13 mouse cellular contexts compared by ENCODE assay signal in the genomic region with DNA sequence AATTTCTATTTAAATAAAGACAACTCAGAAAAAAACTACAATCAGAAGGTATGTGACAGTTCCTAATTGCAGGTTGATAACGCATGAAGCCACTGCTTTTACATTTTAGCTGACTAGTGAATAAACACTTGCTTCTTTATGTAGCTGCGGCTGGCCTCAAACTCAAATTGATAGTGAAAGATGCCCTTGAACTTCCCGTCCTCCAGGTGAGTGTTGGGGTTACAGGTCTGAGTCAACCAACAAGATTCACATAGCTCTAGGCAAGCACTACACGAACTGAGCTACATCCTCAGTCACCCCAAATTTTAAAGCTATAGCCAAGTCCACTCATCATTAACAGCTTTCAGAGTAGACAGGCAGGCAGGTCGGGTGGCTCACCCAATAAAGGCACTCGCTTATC.
A peak's percentile ranks its signal among the peaks of the same experiment; 100 is the strongest.
DNase-seq lines count a peak whose midpoint lies in the region; ATAC-seq and TF ChIP-seq lines count a peak whose summit lies in the region.
"Had no signal": no experiment of that assay in that cellular context is flagged by ENCODE, and none has a peak within 500 bp of the region (broad histone marks: within the 10 kb centered on the region; RNA-seq: fewer than 3 reads in every experiment).

No protein-coding gene starts in this region.

- 42% methylated on average over 6 of the region's 6 CpGs for WGBS in lung, embryonic 14.5 days
- 50% methylated on average over 6 of the region's 6 CpGs for WGBS in lung, adult 2 months
- 55% methylated on average over 6 of the region's 6 CpGs for WGBS in embryonic facial prominence, embryonic 15.5 days
- WGBS in hindbrain, postnatal 0 days = 64% methylated on average over 6 of the region's 6 CpGs
- WGBS in neural tube, embryonic 12.5 days = 72% methylated on average over 6 of the region's 6 CpGs

- TF ChIP-seq CTCF in lung, embryonic 14.5 days (IDR thresholded peaks at IDR 0.05; ENCODE audit: low read depth) = no peak
- no peak for TF ChIP-seq CTCF in lung, adult 2 months (IDR thresholded peaks at IDR 0.05; ENCODE audit: insufficient read depth, low read length)
- no peak for TF ChIP-seq CTCF in hindbrain, postnatal 0 days (IDR thresholded peaks at IDR 0.05; ENCODE audit: low read depth)

- H3K36me3 ChIP-seq in lung, embryonic 14.5 days (ENCODE audit: insufficient read depth) = no peaks in the 10 kb centered on the region
- H3K36me3 ChIP-seq in embryonic facial prominence, embryonic 15.5 days = no peaks in the 10 kb centered on the region
- H3K36me3 ChIP-seq in hindbrain, postnatal 0 days (ENCODE audit: insufficient read depth, low read length) = no peaks in the 10 kb centered on the region
- no peaks in the 10 kb centered on the region for H3K36me3 ChIP-seq in neural tube, embryonic 12.5 days
- H3K36me3 ChIP-seq: stomach, embryonic 15.5 days had no signal

- H3K9ac ChIP-seq in lung, embryonic 14.5 days = no peak overlapping the region
- H3K9ac ChIP-seq in embryonic facial prominence, embryonic 15.5 days = no peak overlapping the region
- H3K9ac ChIP-seq in hindbrain, postnatal 0 days (replicated peaks; ENCODE audit: low read length) = no peak overlapping the region
- H3K9ac ChIP-seq in neural tube, embryonic 12.5 days = no peak overlapping the region
- H3K9ac ChIP-seq: stomach, embryonic 15.5 days had no signal

- TF ChIP-seq POLR2A in lung, adult 2 months (IDR thresholded peaks at IDR 0.05; ENCODE audit: borderline replicate concordance, extremely low read depth, low read depth, low read length) = no peak

- no peak overlapping the region for H3K27ac ChIP-seq in lung, embryonic 14.5 days (ENCODE audit: low read depth)
- H3K27ac ChIP-seq in embryonic facial prominence, embryonic 15.5 days (replicated peaks) = no peak overlapping the region
- H3K27ac ChIP-seq in hindbrain, postnatal 0 days = no peak overlapping the region
- no peak overlapping the region for H3K27ac ChIP-seq in neural tube, embryonic 12.5 days
- H3K27ac ChIP-seq: stomach, embryonic 15.5 days had no signal

- no peak for ATAC-seq in lung, embryonic 14.5 days (ENCODE audit: insufficient read depth)
- ATAC-seq in embryonic facial prominence, embryonic 15.5 days (ENCODE audit: insufficient number of reproducible peaks, low FRiP score, low TSS enrichment, low read depth) = no peak
- no peak for ATAC-seq in hindbrain, postnatal 0 days
- ATAC-seq in neural tube, embryonic 12.5 days (ENCODE audit: low FRiP score, low read depth) = no peak
- ATAC-seq: intestine, postnatal 0 days had no signal

- H3K9me3 ChIP-seq in lung, embryonic 14.5 days (ENCODE audit: low read depth, low read length) = no peaks in the 10 kb centered on the region
- H3K9me3 ChIP-seq in embryonic facial prominence, embryonic 15.5 days (replicated peaks) = no peaks in the 10 kb centered on the region
- no peaks in the 10 kb centered on the region for H3K9me3 ChIP-seq in hindbrain, postnatal 0 days (ENCODE audit: low read length)
- H3K9me3 ChIP-seq in neural tube, embryonic 12.5 days = no peaks in the 10 kb centered on the region
- H3K9me3 ChIP-seq: stomach, embryonic 15.5 days had no signal

- H3K4me1 ChIP-seq in lung, embryonic 14.5 days (ENCODE audit: insufficient read depth) = 0 out of 2 replicates have a peak, but pooled peaks cover 5% of the 10 kb centered on the region
- 0 out of 2 replicates have a peak, but pooled peaks cover 2% of the 10 kb centered on the region for H3K4me1 ChIP-seq in lung, adult 2 months (ENCODE audit: control insufficient read depth, insufficient read depth, low read length)
- H3K4me1 ChIP-seq in embryonic facial prominence, embryonic 15.5 days = peaks cover 32% of the 10 kb centered on the region; the same call in 1 of the 2 replicates
- 0 out of 2 replicates have a peak, but pooled peaks cover 5% of the 10 kb centered on the region for H3K4me1 ChIP-seq in hindbrain, postnatal 0 days (ENCODE audit: insufficient read depth, low read length)
- peaks cover 61% of the 10 kb centered on the region for H3K4me1 ChIP-seq in neural tube, embryonic 12.5 days

- peak overlapping the region; percentile 87; the same call in 1 of the 2 replicates for H3K4me2 ChIP-seq in lung, embryonic 14.5 days
- peak overlapping the region; percentile 36 for H3K4me2 ChIP-seq in embryonic facial prominence, embryonic 15.5 days (replicated peaks)
- H3K4me2 ChIP-seq in hindbrain, postnatal 0 days (ENCODE audit: low read depth, low read length) = peak overlapping the region; percentile 71; the same call in 1 of the 2 replicates
- H3K4me2 ChIP-seq in neural tube, embryonic 12.5 days (replicated peaks) = peak overlapping the region; percentile 75
- H3K4me2 ChIP-seq: stomach, embryonic 15.5 days had no signal

- no peak for DNase-seq in lung, embryonic 14.5 days
- DNase-seq in lung, adult 2 months = no peak
- no peak for DNase-seq in hindbrain, postnatal 0 days (ENCODE audit: low spot score)
- no peak for DNase-seq in testis, postnatal 14 days (ENCODE audit: low spot score)
- no peak for DNase-seq in ovary, adult 18-20 months (ENCODE audit: low spot score)
- no peak for DNase-seq in right cerebral cortex, postnatal 14 days
- DNase-seq: cerebellum, postnatal 14 days; heart, adult 18-20 months; retina, postnatal 1 day had no signal

- H3K4me3 ChIP-seq in lung, embryonic 14.5 days (ENCODE audit: low read depth, low read length) = no peak overlapping the region
- H3K4me3 ChIP-seq in lung, adult 2 months (replicated peaks; ENCODE audit: extremely low read depth, low read depth, low read length) = no peak overlapping the region
- H3K4me3 ChIP-seq in embryonic facial prominence, embryonic 15.5 days (replicated peaks) = 0 out of 2 replicates have a peak overlapping the region, but pooled peaks have one; percentile 4
- H3K4me3 ChIP-seq in hindbrain, postnatal 0 days (ENCODE audit: low read length) = no peak overlapping the region
- no peak overlapping the region for H3K4me3 ChIP-seq in neural tube, embryonic 12.5 days
- H3K4me3 ChIP-seq: stomach, embryonic 15.5 days had no signal

- H3K27me3 ChIP-seq in lung, embryonic 14.5 days (ENCODE audit: insufficient read depth, low read length) = no peaks in the 10 kb centered on the region
- H3K27me3 ChIP-seq in embryonic facial prominence, embryonic 15.5 days = no peaks in the 10 kb centered on the region
- no peaks in the 10 kb centered on the region for H3K27me3 ChIP-seq in hindbrain, postnatal 0 days (ENCODE audit: insufficient read depth, low read length)
- H3K27me3 ChIP-seq in neural tube, embryonic 12.5 days (replicated peaks) = no peaks in the 10 kb centered on the region
- H3K27me3 ChIP-seq: stomach, embryonic 15.5 days had no signal

Comparison
In these comparisons a context has a peak if more than half of its experiments do, and no peak if none do; other contexts are left out.
1. H3K4me2 ChIP-seq: peak in every context shown above with its lines; median percentile 87 in lung, embryonic 14.5 days; 75 in neural tube, embryonic 12.5 days; 71 in hindbrain, postnatal 0 days; 36 in embryonic facial prominence, embryonic 15.5 days.